Mouse (Mus musculus) kidney, postnatal 0 days (tissue): ENCODE measurements around the gene Zeb2. TPM values are rescaled to one million over a fixed set of nuclear protein-coding genes. Genes with fewer than 3 reads are reported as not detected.

Experiments
- ATAC-seq: fragments of 200-750 bp; cut with Nextera tagmentation; replicated peaks from 2 replicates; pipeline ENCODE4 v1.8.0; 2017; ENCODE audit warnings: low read depth, moderate number of reproducible peaks, moderate TSS enrichment, moderate library complexity; ENCODE audit not compliant: low FRiP score
- DNase-seq: peaks from one replicate; pipeline ENCODE4 v3.0.0-alpha.2; 2016; ENCODE audit warnings: low spot score
- H3K27ac ChIP-seq: fragments of 300-500 bp; sonication (generic); 2 replicates; pipeline ENCODE4 v1.5.1; 2014; ENCODE audit warnings: mild to moderate bottlenecking
- H3K27me3 ChIP-seq: fragments of 300-500 bp; sonication (generic); 2 replicates; pipeline ENCODE4 v1.6.1; 2014; ENCODE audit warnings: low read length, mixed read lengths; ENCODE audit not compliant: insufficient read depth
- H3K36me3 ChIP-seq: fragments of 300-500 bp; sonication (generic); 2 replicates; pipeline ENCODE4 v1.6.1; 2014; ENCODE audit warnings: low read length, mixed read lengths; ENCODE audit not compliant: insufficient read depth
- H3K4me1 ChIP-seq: fragments of 300-500 bp; sonication (generic); replicated peaks from 2 replicates; pipeline ENCODE4 v1.6.1; 2014; ENCODE audit warnings: antibody characterized with exemption, low read length, mixed read lengths; ENCODE audit not compliant: insufficient read depth
- H3K4me2 ChIP-seq: fragments of 300-500 bp; sonication (generic); 2 replicates; pipeline ENCODE4 v1.6.1; 2014; ENCODE audit warnings: mild to moderate bottlenecking, low read length, moderate library complexity, mixed read lengths
- H3K4me3 ChIP-seq: fragments of 300-500 bp; sonication (generic); replicated peaks from 2 replicates; pipeline ENCODE4 v1.5.1; 2014; ENCODE audit warnings: low read depth, low read length
- H3K9ac ChIP-seq: fragments of 300-500 bp; sonication (generic); 2 replicates; pipeline ENCODE4 v1.6.1; 2014; ENCODE audit warnings: low read depth, low read length
- H3K9me3 ChIP-seq: fragments of 300-500 bp; sonication (generic); replicated peaks from 2 replicates; pipeline ENCODE4 v1.6.1; 2016; ENCODE audit warnings: low read length, inconsistent platforms, mixed read lengths
- CTCF ChIP-seq: IDR thresholded peaks from 2 replicates; pipeline ENCODE4 v1.5.1; 2016; ENCODE audit warnings: antibody characterized with exemption, low read depth, mild to moderate bottlenecking, moderate library complexity
- WGBS: fragments of 180-500 bp; shearing (Covaris S2); extraction: QIAGEN DNeasy Blood & Tissue Kit; methylation state at CpG from one replicate; pipeline ENCODE4 v1.1.7; 2014; 5-methylcytosine and 5-hydroxymethylcytosine counted together
- polyA plus RNA-seq: library from polyadenylated mRNA; unstranded; fragments of >200 nt; fragmentation: Nextera tagmentation; extraction: Ambion mirVana; gene quantifications from 2 replicates; pipeline ENCODE4 v1.2.1, GENCODE M21; 2015

Gene Zeb2
- polyA plus RNA-seq, 1 experiment from 2014 or later, result 31.4 TPM

GRCm38 (mm10) chr2:44969226-44969625 is 148.0 kb downstream of the Zeb2 start:
- 88% methylated on average over 2 of the region's 2 CpGs for WGBS

DNA sequence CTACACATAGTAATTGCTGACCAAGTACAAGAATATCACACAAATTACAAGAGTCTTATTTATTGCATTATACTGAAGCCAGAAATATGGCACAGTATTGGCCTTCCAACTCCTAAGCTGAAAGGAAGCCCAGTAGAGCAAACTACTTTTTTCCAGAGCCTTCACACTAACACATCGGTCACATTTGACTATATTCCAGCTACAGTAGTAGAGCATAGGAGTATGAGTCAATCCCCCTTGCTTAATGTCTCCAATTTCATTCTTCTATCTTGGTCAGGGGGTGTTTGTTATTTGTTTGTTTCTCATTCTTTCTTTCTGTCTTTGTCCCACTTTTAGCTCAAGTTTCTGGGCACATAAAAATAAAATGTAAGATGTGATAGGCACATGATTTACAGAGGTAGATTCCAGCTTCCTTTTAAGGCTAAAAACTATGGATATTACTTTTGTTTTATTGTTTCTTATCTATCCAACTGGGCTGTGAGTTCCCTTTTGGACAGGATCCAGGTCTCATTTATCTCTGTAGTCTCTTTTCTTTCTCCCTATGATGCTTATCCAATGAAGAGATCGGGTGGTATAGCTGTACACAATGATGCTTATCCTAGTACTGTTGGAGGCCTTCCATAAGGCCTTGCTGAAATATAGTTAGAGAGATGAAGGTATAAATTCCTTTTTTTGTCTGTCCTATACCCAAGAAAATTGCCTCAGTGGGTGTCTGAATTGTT is 151.2 kb downstream of the Zeb2 start:
- DNase-seq, result peak; percentile 60
- Histone ChIP-seq H3K4me2 (no peak overlapping the region), H3K4me1 (no peaks in the 10 kb centered on the region), H3K27me3 (no peaks in the 10 kb centered on the region), H3K9me3 (no peaks in the 10 kb centered on the region), H3K36me3 (no peaks in the 10 kb centered on the region), H3K27ac (no peak overlapping the region), H3K9ac (no peak overlapping the region), H3K4me3 (no peak overlapping the region)
- WGBS, result 76% methylated on average over 2 of the region's 2 CpGs
- no peak for TF ChIP-seq CTCF
- ATAC-seq, result no peak

More at GRCm38 (mm10) chr2:44969226-44969625, 148.0 kb downstream of the Zeb2 start:
- no peak for ATAC-seq
- DNase-seq, result no peak
- no peak overlapping the region for H3K27ac ChIP-seq
- no peaks in the 10 kb centered on the region for H3K9me3 ChIP-seq
- TF ChIP-seq CTCF, result no peak
- H3K36me3 ChIP-seq, result no peaks in the 10 kb centered on the region
- no peak overlapping the region for H3K4me3 ChIP-seq
- H3K27me3 ChIP-seq, result no peaks in the 10 kb centered on the region
- H3K4me1 ChIP-seq, result no peaks in the 10 kb centered on the region
- no peak overlapping the region for H3K9ac ChIP-seq
- H3K4me2 ChIP-seq, result no peak overlapping the region

DNA sequence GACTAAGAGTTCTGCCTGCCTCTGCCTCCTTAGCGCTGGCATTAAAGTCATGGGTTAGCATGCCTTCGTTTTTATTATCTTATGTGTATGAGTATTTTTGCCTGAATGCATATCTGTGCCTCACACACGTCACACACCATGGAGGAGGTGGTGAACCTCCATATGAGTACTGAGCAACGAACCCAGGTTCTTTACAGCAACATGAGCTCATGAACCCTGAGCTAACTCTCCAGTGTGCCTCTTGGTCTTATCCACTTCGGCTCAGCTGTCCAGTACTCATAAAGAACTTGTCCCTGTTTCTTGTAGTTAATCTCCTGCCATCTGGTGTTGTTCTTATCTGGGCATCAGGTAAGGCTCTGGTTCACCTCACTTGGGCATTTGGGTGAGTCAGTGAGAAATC is 154.6 kb downstream of the Zeb2 start:
- no peaks in the 10 kb centered on the region for H3K36me3 ChIP-seq
- 87% methylated on average over 5 of the region's 5 CpGs for WGBS
- no peak overlapping the region for H3K27ac ChIP-seq
- no peak for DNase-seq
- H3K4me3 ChIP-seq, result no peak overlapping the region
- ATAC-seq, result no peak
- no peaks in the 10 kb centered on the region for H3K9me3 ChIP-seq
- no peak for TF ChIP-seq CTCF
- H3K4me2 ChIP-seq, result no peak overlapping the region
- H3K27me3 ChIP-seq, result no peaks in the 10 kb centered on the region
- H3K4me1 ChIP-seq, result no peaks in the 10 kb centered on the region
- no peak overlapping the region for H3K9ac ChIP-seq

DNA sequence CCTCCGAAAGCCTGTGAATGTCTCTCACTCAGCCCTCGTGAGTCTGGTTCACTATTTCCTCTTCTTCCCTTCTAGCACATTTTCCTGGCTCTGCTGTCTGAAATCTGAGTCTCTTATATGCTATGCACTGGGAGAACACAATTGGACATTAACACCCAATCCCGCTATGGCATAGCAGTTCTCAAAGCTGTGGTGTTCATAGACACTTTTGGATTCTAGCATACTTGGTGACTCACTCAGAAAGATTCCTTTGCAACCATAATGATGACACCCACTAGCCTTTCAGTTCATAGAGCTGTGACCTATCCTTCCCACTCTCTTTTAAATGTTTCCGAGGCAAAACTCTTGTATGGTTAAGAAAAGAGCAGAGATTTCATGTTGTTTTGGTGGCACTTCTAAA is 156.0 kb downstream of the Zeb2 start:
- no peak for DNase-seq
- H3K36me3 ChIP-seq, result no peaks in the 10 kb centered on the region
- H3K27ac ChIP-seq, result no peak overlapping the region
- H3K4me1 ChIP-seq, result no peaks in the 10 kb centered on the region
- 87% methylated on average over 4 of the region's 4 CpGs for whole genome bisulfite sequencing
- no peak overlapping the region for H3K4me2 ChIP-seq
- no peak overlapping the region for H3K4me3 ChIP-seq
- no peak overlapping the region for H3K9ac ChIP-seq
- no peaks in the 10 kb centered on the region for H3K9me3 ChIP-seq
- ATAC-seq, result no peak
- TF ChIP-seq CTCF, result no peak
- H3K27me3 ChIP-seq, result no peaks in the 10 kb centered on the region

- H3K9ac ChIP-seq, result no peak overlapping the region
- no peak for ATAC-seq
- H3K4me3 ChIP-seq, result no peak overlapping the region
- 63% methylated on average over 3 of the region's 3 CpGs for WGBS
- no peaks in the 10 kb centered on the region for H3K9me3 ChIP-seq
- H3K4me1 ChIP-seq, result no peaks in the 10 kb centered on the region
- DNase-seq, result no peak
- no peaks in the 10 kb centered on the region for H3K36me3 ChIP-seq
- H3K27ac ChIP-seq, result no peak overlapping the region
- no peaks in the 10 kb centered on the region for H3K27me3 ChIP-seq
- TF ChIP-seq CTCF, result no peak
- H3K4me2 ChIP-seq, result no peak overlapping the region
Measured at GRCm38 (mm10) chr2:44960561-44960960, 156.6 kb downstream of the Zeb2 start.

GRCm38 (mm10) chr2:44957329-44957797 is 159.8 kb downstream of the Zeb2 start:
- ATAC-seq (no peak), DNase-seq (no peak)
- 97% methylated on average over 1 of the region's 1 CpGs for WGBS
- H3K4me2 ChIP-seq, result no peak overlapping the region
- H3K36me3 ChIP-seq, result no peaks in the 10 kb centered on the region
- peaks cover 7% of the 10 kb centered on the region; the same call in 1 of the 2 replicates for H3K4me1 ChIP-seq
- no peak overlapping the region for H3K27ac ChIP-seq
- H3K4me3 ChIP-seq, result no peak overlapping the region
- no peaks in the 10 kb centered on the region for H3K9me3 ChIP-seq
- no peak for TF ChIP-seq CTCF
- no peak overlapping the region for H3K9ac ChIP-seq
- H3K27me3 ChIP-seq, result no peaks in the 10 kb centered on the region
